Mouse (Mus musculus): ENCODE data around the gene Tmprss13. TPM values are rescaled to one million over a fixed set of nuclear protein-coding genes. Genes with fewer than 3 reads are reported as not detected.

Gene Tmprss13
- polyA plus RNA-seq, 1 experiment = 1.2 TPM

DNA sequence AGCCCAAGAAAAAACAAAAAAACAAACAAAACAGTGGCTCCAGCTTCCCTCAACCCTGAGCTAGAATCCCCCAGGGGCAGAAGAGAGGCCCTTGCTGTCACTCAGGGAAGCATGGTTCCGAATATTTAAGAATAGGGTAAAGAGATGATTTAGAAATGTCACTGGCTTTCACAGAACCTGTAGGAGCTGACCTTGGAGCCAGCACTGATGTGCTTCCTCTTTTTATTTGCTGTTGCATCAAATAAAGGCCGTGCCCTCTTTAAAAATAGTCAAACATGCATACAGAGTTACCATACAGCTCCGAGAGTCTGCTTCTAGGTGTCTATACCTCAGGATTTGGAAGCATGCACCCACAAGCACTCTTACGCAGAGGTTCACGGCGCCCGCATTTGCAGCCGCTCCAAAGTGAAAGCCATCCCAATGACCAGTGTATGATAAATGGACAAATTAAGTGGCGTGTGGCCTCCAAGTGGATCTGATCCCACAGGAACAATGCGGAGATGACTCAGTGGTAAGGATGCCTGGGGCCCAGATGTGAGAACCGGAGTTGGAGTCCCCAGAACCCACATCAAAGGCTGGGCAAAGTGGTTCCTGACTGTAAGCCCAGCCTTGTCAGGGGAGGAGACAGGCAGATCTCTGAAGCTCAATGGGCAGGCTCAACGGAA, 12.0 kb upstream of the Tmprss13 start:
- no peak for DNase-seq
- 60% methylated on average over 12 of the region's 12 CpGs for WGBS
- Histone ChIP-seq H3K27ac (ENCODE audit: control insufficient read depth, insufficient read depth, low read length) (no peak overlapping the region), H3K36me3 (ENCODE audit: control insufficient read depth, insufficient read depth, low read length) (no peaks in the 10 kb centered on the region), H3K4me3 (ENCODE audit: control insufficient read depth, insufficient read depth, low read length) (no peak overlapping the region), H3K4me1 (replicated peaks; ENCODE audit: control insufficient read depth, insufficient read depth, low read length) (peaks cover 8% of the 10 kb centered on the region), H3K27me3 (ENCODE audit: control insufficient read depth, insufficient read depth, low read length) (no peaks in the 10 kb centered on the region)
- TF ChIP-seq CTCF (IDR thresholded peaks at IDR 0.05; ENCODE audit: borderline replicate concordance, control insufficient read depth, extremely low read depth, insufficient read depth, low read length, poor library complexity) (no peak), POLR2A (IDR thresholded peaks at IDR 0.05; ENCODE audit: control insufficient read depth, extremely low read depth, insufficient read depth, low read length, poor library complexity) (no peak)

DNA sequence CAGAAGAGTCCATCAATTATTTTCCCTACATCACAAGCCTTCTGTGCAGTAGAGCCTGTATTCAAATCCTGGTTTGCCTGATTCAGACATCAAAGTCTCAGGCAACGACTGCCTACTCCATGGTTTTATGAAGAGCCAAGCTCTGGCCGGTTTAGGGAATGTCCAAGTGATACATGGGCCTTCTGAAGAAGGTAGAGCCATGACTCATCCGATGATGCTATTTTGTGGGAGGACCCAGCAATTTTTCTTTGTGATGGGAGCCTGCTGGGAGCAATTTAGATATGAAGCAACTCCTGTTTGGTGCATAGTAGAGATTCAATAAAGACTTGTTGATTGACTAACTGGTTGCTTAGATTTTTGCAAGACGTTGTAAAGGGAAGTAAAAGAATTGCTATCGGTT, 10.4 kb upstream of the Tmprss13 start:
- TF ChIP-seq CTCF (IDR thresholded peaks at IDR 0.05; ENCODE audit: borderline replicate concordance, control insufficient read depth, extremely low read depth, insufficient read depth, low read length, poor library complexity) (no peak), POLR2A (IDR thresholded peaks at IDR 0.05; ENCODE audit: control insufficient read depth, extremely low read depth, insufficient read depth, low read length, poor library complexity) (no peak)
- Histone ChIP-seq H3K36me3 (ENCODE audit: control insufficient read depth, insufficient read depth, low read length) (no peaks in the 10 kb centered on the region), H3K4me3 (ENCODE audit: control insufficient read depth, insufficient read depth, low read length) (no peak overlapping the region), H3K27ac (ENCODE audit: control insufficient read depth, insufficient read depth, low read length) (no peak overlapping the region), H3K4me1 (replicated peaks; ENCODE audit: control insufficient read depth, insufficient read depth, low read length) (peaks cover 10% of the 10 kb centered on the region), H3K27me3 (ENCODE audit: control insufficient read depth, insufficient read depth, low read length) (no peaks in the 10 kb centered on the region)
- WGBS = 96% methylated on average over 5 of the region's 5 CpGs
- DNase-seq = no peak

DNA sequence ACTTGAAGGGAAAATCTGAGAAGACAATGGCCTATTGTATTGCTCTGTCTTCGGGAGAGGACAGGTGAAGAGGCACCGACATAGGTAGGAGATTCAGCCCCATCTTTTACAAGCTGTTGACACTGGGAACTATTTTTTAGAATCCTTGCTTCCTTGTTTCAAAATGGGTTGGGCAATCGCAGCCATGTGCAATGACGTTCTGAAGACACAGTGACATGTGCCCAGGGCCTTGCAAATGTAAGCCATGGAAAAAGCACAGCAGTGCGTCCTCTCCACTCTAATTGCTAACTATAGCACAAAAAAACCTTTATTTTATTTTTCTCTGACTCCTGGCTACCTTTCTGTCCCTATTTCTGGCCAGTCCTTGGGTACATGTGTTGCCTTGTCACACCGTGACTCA, 7.0 kb upstream of the Tmprss13 start:
- TF ChIP-seq POLR2A (IDR thresholded peaks at IDR 0.05; ENCODE audit: control insufficient read depth, extremely low read depth, insufficient read depth, low read length, poor library complexity) (no peak), CTCF (IDR thresholded peaks at IDR 0.05; ENCODE audit: borderline replicate concordance, control insufficient read depth, extremely low read depth, insufficient read depth, low read length, poor library complexity) (no peak)
- Histone ChIP-seq H3K4me3 (ENCODE audit: control insufficient read depth, insufficient read depth, low read length) (no peak overlapping the region), H3K36me3 (ENCODE audit: control insufficient read depth, insufficient read depth, low read length) (no peaks in the 10 kb centered on the region), H3K27ac (ENCODE audit: control insufficient read depth, insufficient read depth, low read length) (no peak overlapping the region), H3K27me3 (ENCODE audit: control insufficient read depth, insufficient read depth, low read length) (no peaks in the 10 kb centered on the region), H3K4me1 (replicated peaks; ENCODE audit: control insufficient read depth, insufficient read depth, low read length) (peaks cover 18% of the 10 kb centered on the region)
- WGBS = 94% methylated on average over 6 of the region's 6 CpGs
- no peak for DNase-seq

DNA sequence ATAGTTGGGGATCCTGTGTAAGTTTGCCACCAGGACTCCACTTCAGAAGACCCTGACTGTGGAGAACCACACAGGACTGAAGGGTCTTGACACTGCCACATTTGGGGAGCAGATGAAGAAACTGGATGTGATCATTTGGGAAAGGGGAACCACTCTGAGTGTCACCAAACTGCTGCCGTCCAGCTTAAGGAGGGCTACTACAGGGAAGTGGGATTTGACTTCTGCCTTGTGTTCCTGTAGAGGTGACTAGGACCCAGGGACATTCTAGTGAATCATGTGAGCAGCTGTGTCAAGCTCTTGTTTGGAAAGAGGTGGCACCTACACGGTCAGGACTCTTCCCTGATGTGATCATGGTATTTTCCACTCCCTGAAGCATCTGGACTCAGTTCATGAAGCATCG, 5.0 kb upstream of the Tmprss13 start:
- Histone ChIP-seq H3K27ac (ENCODE audit: control insufficient read depth, insufficient read depth, low read length) (no peak overlapping the region), H3K27me3 (ENCODE audit: control insufficient read depth, insufficient read depth, low read length) (no peaks in the 10 kb centered on the region), H3K36me3 (ENCODE audit: control insufficient read depth, insufficient read depth, low read length) (no peaks in the 10 kb centered on the region), H3K4me3 (ENCODE audit: control insufficient read depth, insufficient read depth, low read length) (no peak overlapping the region), H3K4me1 (replicated peaks; ENCODE audit: control insufficient read depth, insufficient read depth, low read length) (peaks cover 15% of the 10 kb centered on the region)
- no peak for TF ChIP-seq CTCF (IDR thresholded peaks at IDR 0.05; ENCODE audit: borderline replicate concordance, control insufficient read depth, extremely low read depth, insufficient read depth, low read length, poor library complexity)
- WGBS = 62% methylated on average over 3 of the region's 3 CpGs
- DNase-seq = no peak

DNA sequence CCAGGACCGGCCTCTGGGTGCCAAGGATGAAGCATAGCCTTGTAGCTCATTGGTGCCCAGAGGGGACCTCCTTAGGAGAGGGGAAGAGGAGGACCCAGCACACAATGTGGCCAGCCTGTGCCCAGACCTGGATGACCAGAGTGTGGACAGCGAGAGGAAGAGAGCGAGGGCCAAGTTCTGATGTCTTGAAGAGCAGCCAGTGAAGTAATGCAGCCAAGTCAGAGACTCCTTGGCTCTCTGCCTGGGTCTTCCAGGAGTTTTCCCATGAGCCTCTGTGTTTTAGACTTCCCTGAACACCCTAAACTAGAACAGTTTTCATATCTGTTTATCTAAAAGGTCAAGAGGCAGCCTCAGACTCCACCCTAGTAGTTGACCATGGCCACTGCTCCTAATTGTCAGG, 1.3 kb upstream of the Tmprss13 start:
- DNase-seq = no peak
- TF ChIP-seq CTCF (IDR thresholded peaks at IDR 0.05; ENCODE audit: borderline replicate concordance, control insufficient read depth, extremely low read depth, insufficient read depth, low read length, poor library complexity) = no peak
- TF ChIP-seq POLR2A (IDR thresholded peaks at IDR 0.05; ENCODE audit: control insufficient read depth, extremely low read depth, insufficient read depth, low read length, poor library complexity) = no peak
- 79% methylated on average over 3 of the region's 3 CpGs for WGBS

DNA sequence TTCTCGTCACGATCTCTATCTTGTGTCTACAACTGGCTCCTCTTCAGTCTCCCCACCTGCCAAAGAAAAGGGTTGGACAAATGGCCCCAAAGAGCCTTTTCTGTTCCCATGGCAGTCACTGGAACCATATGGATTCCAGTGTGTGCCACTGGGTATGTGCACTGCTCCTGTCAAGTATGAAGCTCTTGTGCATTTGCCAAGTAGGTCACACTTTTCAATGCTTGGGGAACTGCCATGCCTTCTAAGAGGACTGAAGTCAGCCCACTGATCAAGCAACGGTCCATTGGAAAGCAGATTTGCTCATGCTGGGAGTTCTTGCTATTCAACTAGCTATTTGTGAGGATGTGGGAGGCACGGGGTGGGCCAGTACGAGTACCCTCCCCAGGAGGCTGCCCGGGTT, 2.6 kb downstream of the Tmprss13 start:
- TF ChIP-seq POLR2A (IDR thresholded peaks at IDR 0.05; ENCODE audit: control insufficient read depth, extremely low read depth, insufficient read depth, low read length, poor library complexity) (no peak), CTCF (IDR thresholded peaks at IDR 0.05; ENCODE audit: borderline replicate concordance, control insufficient read depth, extremely low read depth, insufficient read depth, low read length, poor library complexity) (no peak)
- Histone ChIP-seq H3K27ac (ENCODE audit: control insufficient read depth, insufficient read depth, low read length) (no peak overlapping the region), H3K27me3 (ENCODE audit: control insufficient read depth, insufficient read depth, low read length) (no peaks in the 10 kb centered on the region), H3K4me3 (ENCODE audit: control insufficient read depth, insufficient read depth, low read length) (no peak overlapping the region), H3K36me3 (ENCODE audit: control insufficient read depth, insufficient read depth, low read length) (no peaks in the 10 kb centered on the region), H3K4me1 (replicated peaks; ENCODE audit: control insufficient read depth, insufficient read depth, low read length) (no peaks in the 10 kb centered on the region)
- no peak for DNase-seq
- 88% methylated on average over 6 of the region's 6 CpGs for WGBS

More for the DNA sequence above, 1.3 kb upstream of the Tmprss13 start:
- Histone ChIP-seq H3K36me3 (ENCODE audit: control insufficient read depth, insufficient read depth, low read length) (no peaks in the 10 kb centered on the region), H3K27me3 (ENCODE audit: control insufficient read depth, insufficient read depth, low read length) (no peaks in the 10 kb centered on the region), H3K4me1 (replicated peaks; ENCODE audit: control insufficient read depth, insufficient read depth, low read length) (peaks cover 9% of the 10 kb centered on the region), H3K27ac (ENCODE audit: control insufficient read depth, insufficient read depth, low read length) (no peak overlapping the region), H3K4me3 (ENCODE audit: control insufficient read depth, insufficient read depth, low read length) (no peak overlapping the region)

DNA sequence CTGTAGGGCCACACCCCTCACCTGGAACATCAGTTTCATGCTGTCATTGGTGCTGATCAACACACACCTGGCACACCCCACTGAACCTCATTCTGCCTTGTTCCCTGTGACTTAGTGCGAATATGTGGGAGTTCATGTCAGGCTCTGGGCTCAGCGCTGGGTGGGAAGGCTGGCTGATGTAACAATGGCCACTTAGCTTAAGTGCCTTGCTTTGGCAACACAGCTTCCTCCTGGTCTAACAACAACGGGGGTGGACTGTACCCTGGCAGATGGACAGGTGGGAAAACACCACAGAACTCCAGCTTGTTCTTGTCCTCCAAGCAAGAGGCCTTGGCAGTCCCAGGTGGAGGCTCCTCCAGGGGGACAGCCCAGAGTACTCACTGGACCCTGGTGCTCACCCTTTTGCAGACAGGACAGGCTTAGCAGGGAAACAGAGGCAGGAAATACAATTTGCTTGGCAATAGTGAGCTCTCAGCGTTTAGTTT, 3.1 kb downstream of the Tmprss13 start:
- 79% methylated on average over 4 of the region's 4 CpGs for WGBS
- Histone ChIP-seq H3K4me3 (ENCODE audit: control insufficient read depth, insufficient read depth, low read length) (no peak overlapping the region), H3K36me3 (ENCODE audit: control insufficient read depth, insufficient read depth, low read length) (no peaks in the 10 kb centered on the region), H3K4me1 (replicated peaks; ENCODE audit: control insufficient read depth, insufficient read depth, low read length) (no peaks in the 10 kb centered on the region), H3K27ac (ENCODE audit: control insufficient read depth, insufficient read depth, low read length) (no peak overlapping the region), H3K27me3 (ENCODE audit: control insufficient read depth, insufficient read depth, low read length) (no peaks in the 10 kb centered on the region)
- TF ChIP-seq POLR2A (IDR thresholded peaks at IDR 0.05; ENCODE audit: control insufficient read depth, extremely low read depth, insufficient read depth, low read length, poor library complexity) = no peak
- TF ChIP-seq CTCF (IDR thresholded peaks at IDR 0.05; ENCODE audit: borderline replicate concordance, control insufficient read depth, extremely low read depth, insufficient read depth, low read length, poor library complexity) = no peak
- no peak for DNase-seq

Data from thymus, adult 2 months (tissue).